Mouse (Mus musculus) liver, embryonic 15.5 days (tissue): ENCODE results near the gene Osbpl6. TPM values are rescaled to one million over a fixed set of nuclear protein-coding genes. Genes with fewer than 3 reads are reported as not detected.
"Not testable (repeated sequence)": the region's sequence is repeated elsewhere in the genome, so short reads cannot be mapped to it uniquely, and the experiment has no call there.

Experiments used
- ATAC-seq: fragments of 200-750 bp; cut with Nextera tagmentation; 2 replicates; pipeline ENCODE4 v1.8.0; 2017; ENCODE audit warnings: moderate number of reproducible peaks, mild to moderate bottlenecking, moderate library complexity; ENCODE audit not compliant: insufficient read depth
- H3K27ac ChIP-seq: fragments of 300-500 bp; sonication (generic); replicated peaks from 2 replicates; pipeline ENCODE4 v1.5.1; 2015; ENCODE audit warnings: mild to moderate bottlenecking, inconsistent platforms
- H3K27me3 ChIP-seq: fragments of 300-500 bp; sonication (generic); 2 replicates; pipeline ENCODE4 v1.6.1; 2015; ENCODE audit warnings: mild to moderate bottlenecking, inconsistent platforms
- H3K36me3 ChIP-seq: fragments of 300-500 bp; sonication (generic); replicated peaks from 2 replicates; pipeline ENCODE4 v1.6.1; 2015; ENCODE audit warnings: moderate library complexity, mild to moderate bottlenecking, inconsistent platforms
- H3K4me1 ChIP-seq: fragments of 300-500 bp; sonication (generic); replicated peaks from 2 replicates; pipeline ENCODE4 v1.6.1; 2015; ENCODE audit warnings: inconsistent platforms
- H3K4me2 ChIP-seq: fragments of 300-500 bp; sonication (generic); 2 replicates; pipeline ENCODE4 v1.6.1; 2015; ENCODE audit warnings: moderate library complexity, mild to moderate bottlenecking, inconsistent platforms
- H3K4me3 ChIP-seq: fragments of 300-500 bp; sonication (generic); replicated peaks from 2 replicates; pipeline ENCODE4 v1.5.1; 2015; ENCODE audit warnings: mild to moderate bottlenecking, inconsistent platforms
- H3K9ac ChIP-seq: fragments of 300-500 bp; sonication (generic); 2 replicates; pipeline ENCODE4 v1.6.1; 2015; ENCODE audit warnings: moderate library complexity, mild to moderate bottlenecking, inconsistent platforms
- H3K9me3 ChIP-seq: fragments of 300-500 bp; sonication (generic); replicated peaks from 2 replicates; pipeline ENCODE4 v1.6.1; 2016; ENCODE audit warnings: inconsistent platforms
- WGBS: fragments of 180-500 bp; shearing (Covaris S2); methylation state at CpG from one replicate; pipeline ENCODE4 v1.1.7; 2015; ENCODE audit warnings: mixed read lengths; ENCODE audit not compliant: insufficient replicate concordance; 5-methylcytosine and 5-hydroxymethylcytosine counted together
- polyA plus RNA-seq: library from polyadenylated mRNA; unstranded; fragments of >200 nt; fragmentation: Nextera tagmentation; extraction: Ambion mirVana; gene quantifications from 2 replicates; pipeline ENCODE4 v1.2.1, GENCODE M21; 2015

The Osbpl6 gene
- polyA plus RNA-seq, 1 experiment from 2014 or later: 0.31 TPM

- H3K4me3 ChIP-seq: no peak overlapping the region
- no peak for ATAC-seq
- H3K36me3 ChIP-seq: no peaks in the 10 kb centered on the region
- H3K27me3 ChIP-seq: no peaks in the 10 kb centered on the region
- no peak overlapping the region for H3K9ac ChIP-seq
- no peaks in the 10 kb centered on the region for H3K4me1 ChIP-seq
- H3K27ac ChIP-seq: no peak overlapping the region
- WGBS: 54% methylated on average over 10 of the region's 10 CpGs
- no peak overlapping the region for H3K4me2 ChIP-seq
- no peaks in the 10 kb centered on the region for H3K9me3 ChIP-seq
Measured at GRCm38 (mm10) chr2:76610326-76611104, 204.2 kb downstream of the Osbpl6 start.

- no peaks in the 10 kb centered on the region for H3K9me3 ChIP-seq
- WGBS: 63% methylated on average over 3 of the region's 3 CpGs
- H3K4me2 ChIP-seq: no peak overlapping the region
- no peaks in the 10 kb centered on the region for H3K36me3 ChIP-seq
- H3K4me3 ChIP-seq: no peak overlapping the region
- no peaks in the 10 kb centered on the region for H3K27me3 ChIP-seq
- no peak overlapping the region for H3K27ac ChIP-seq
- H3K9ac ChIP-seq: no peak overlapping the region
- H3K4me1 ChIP-seq: no peaks in the 10 kb centered on the region
- no peak for ATAC-seq
Measured at GRCm38 (mm10) chr2:76611996-76612395, 205.7 kb downstream of the Osbpl6 start.

DNA sequence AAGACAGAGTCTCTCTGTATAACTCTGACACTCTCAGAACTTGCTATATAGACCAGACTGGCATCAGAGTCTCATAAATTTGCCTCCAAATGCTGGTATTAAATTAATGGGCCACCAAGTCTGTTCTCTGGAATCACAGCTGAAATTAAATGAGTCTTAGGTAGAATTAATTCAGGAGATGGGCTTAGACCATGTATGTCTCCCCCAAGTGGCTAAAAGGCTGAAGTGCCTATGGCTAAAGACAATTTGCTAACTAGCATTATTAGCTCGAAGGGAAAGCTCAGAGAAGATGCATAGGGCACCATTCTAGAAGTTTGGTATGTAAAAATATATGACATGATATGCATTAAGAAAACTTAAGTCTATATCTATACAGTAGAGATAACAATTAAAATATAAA lies 211.8 kb downstream of the Osbpl6 start:
- Histone ChIP-seq H3K27me3 (no peaks in the 10 kb centered on the region), H3K4me1 (no peaks in the 10 kb centered on the region), H3K9ac (no peak overlapping the region), H3K4me3 (no peak overlapping the region), H3K9me3 (no peaks in the 10 kb centered on the region), H3K4me2 (no peak overlapping the region), H3K27ac (no peak overlapping the region), H3K36me3 (no peaks in the 10 kb centered on the region)
- WGBS: 28% methylated on average over 1 of the region's 1 CpGs
- no peak for ATAC-seq

GRCm38 (mm10) chr2:76620188-76620587 lies 213.9 kb downstream of the Osbpl6 start:
- Histone ChIP-seq H3K4me2 (no peak overlapping the region), H3K4me1 (no peaks in the 10 kb centered on the region), H3K9me3 (no peaks in the 10 kb centered on the region), H3K36me3 (no peaks in the 10 kb centered on the region), H3K4me3 (no peak overlapping the region), H3K27me3 (no peaks in the 10 kb centered on the region), H3K27ac (no peak overlapping the region), H3K9ac (no peak overlapping the region)
- no peak for ATAC-seq
- WGBS: 38% methylated on average over 5 of the region's 5 CpGs

DNA sequence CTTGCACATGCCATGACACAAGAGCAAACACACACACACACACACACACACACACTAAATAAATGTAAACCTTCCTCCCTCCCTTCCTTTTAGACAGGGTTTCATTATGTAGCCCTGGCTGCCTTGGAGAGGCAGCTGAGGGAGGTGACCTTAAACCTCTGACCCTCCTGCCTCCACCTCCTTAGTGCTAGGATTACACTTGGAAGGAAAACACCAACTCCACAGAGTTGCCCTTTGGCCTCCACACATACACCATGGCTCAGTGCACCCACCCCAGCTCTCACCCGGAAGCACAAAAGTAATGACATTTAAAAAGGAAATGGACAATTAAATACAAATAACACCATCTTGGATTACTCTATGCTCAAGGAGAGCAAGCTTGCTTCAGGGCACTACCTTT lies 215.4 kb downstream of the Osbpl6 start:
- no peak overlapping the region for H3K27ac ChIP-seq
- H3K27me3 ChIP-seq: no peaks in the 10 kb centered on the region
- H3K4me1 ChIP-seq: no peaks in the 10 kb centered on the region
- H3K36me3 ChIP-seq: peaks cover 8% of the 10 kb centered on the region; the same call in 1 of the 2 replicates
- H3K4me3 ChIP-seq: no peak overlapping the region
- H3K9me3 ChIP-seq: no peaks in the 10 kb centered on the region
- H3K9ac ChIP-seq: no peak overlapping the region
- no peak overlapping the region for H3K4me2 ChIP-seq
- no peak for ATAC-seq
- WGBS: 68% methylated on average over 1 of the region's 1 CpGs

DNA sequence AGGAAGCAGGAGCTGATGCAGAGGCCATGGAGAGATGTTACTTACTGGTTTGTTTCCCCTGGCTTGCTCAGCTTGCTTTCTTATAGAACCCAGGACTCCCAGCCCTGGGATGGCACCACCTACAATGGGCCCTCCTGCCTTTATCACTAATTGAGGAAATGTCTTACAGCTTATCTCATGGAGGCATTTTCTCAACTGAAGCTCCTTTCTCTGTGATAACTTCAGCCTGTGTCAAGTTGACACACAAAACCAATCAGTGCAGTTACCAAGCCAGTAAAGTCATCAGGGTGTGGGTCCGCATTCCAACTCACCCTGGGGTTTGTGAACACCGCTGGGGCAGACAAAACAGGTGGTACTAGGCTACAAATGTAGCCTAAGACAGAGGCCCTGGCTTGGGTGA lies 216.0 kb downstream of the Osbpl6 start:
- not testable (repeated sequence) for H3K9ac ChIP-seq, H3K27me3 ChIP-seq, H3K4me2 ChIP-seq, H3K27ac ChIP-seq, H3K9me3 ChIP-seq, ATAC-seq, H3K4me3 ChIP-seq, H3K4me1 ChIP-seq
- 36% methylated on average over 2 of the region's 2 CpGs for WGBS
- peaks cover 13% of the 10 kb centered on the region; the same call in 1 of the 2 replicates for H3K36me3 ChIP-seq

DNA sequence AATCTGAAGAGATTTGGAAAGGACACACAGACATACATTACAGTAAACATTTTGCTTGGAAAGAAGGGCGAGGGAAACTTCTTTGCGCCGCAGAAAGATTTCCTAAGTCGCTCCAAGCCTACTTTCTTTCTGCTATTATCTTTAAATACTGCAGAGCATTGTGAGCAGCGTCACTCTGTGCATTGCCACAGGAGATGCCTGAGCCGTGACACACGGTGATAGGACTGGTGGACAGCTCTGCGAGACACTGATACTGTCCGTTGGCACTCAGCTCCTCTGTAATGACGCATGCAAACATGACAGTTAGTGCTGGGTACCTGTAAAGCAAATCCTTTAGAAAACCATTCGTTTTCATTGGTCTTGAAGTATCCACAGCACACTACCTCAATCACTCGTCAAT lies 224.0 kb downstream of the Osbpl6 start:
- ATAC-seq: no peak
- Histone ChIP-seq H3K9ac (no peak overlapping the region), H3K27me3 (no peaks in the 10 kb centered on the region), H3K27ac (no peak overlapping the region), H3K4me1 (no peaks in the 10 kb centered on the region), H3K4me3 (no peak overlapping the region), H3K4me2 (no peak overlapping the region), H3K9me3 (no peaks in the 10 kb centered on the region), H3K36me3 (peaks cover 18% of the 10 kb centered on the region)
- WGBS: 72% methylated on average over 12 of the region's 12 CpGs

GRCm38 (mm10) chr2:76631600-76631999 lies 225.3 kb downstream of the Osbpl6 start:
- Histone ChIP-seq H3K4me2 (no peak overlapping the region), H3K27ac (no peak overlapping the region), H3K9ac (no peak overlapping the region), H3K27me3 (no peaks in the 10 kb centered on the region), H3K36me3 (peaks cover 17% of the 10 kb centered on the region), H3K4me3 (no peak overlapping the region), H3K9me3 (no peaks in the 10 kb centered on the region), H3K4me1 (no peaks in the 10 kb centered on the region)
- 82% methylated on average over 4 of the region's 4 CpGs for WGBS
- no peak for ATAC-seq

DNA sequence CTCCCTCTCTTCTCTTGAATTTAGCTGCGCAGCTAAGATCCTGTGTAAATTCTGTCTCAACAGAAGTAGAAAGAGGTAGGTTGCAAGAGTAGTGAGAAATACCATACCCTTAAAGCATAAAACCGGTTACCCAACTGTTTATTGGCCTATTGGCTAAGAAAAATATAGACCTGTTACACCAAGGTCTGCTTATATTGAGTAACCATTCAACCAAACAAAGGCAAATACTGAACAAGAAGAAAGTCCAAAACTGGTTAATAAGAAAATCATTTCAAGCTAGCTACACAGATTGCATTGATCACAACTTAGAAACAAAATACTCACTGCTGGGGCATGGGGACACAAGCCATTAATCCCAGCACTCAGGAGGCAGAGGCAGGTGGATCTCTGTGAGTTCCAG lies 233.3 kb downstream of the Osbpl6 start:
- WGBS: 82% methylated on average over 2 of the region's 2 CpGs
- Histone ChIP-seq H3K9me3 (no peaks in the 10 kb centered on the region), H3K4me1 (peaks cover 9% of the 10 kb centered on the region; the same call in 1 of the 2 replicates), H3K9ac (no peak overlapping the region), H3K4me3 (no peak overlapping the region), H3K27ac (no peak overlapping the region), H3K27me3 (no peaks in the 10 kb centered on the region), H3K36me3 (peaks cover 10% of the 10 kb centered on the region; the same call in 1 of the 2 replicates), H3K4me2 (no peak overlapping the region)
- no peak for ATAC-seq

- ATAC-seq: no peak
Measured at GRCm38 (mm10) chr2:76643801-76644200, 237.5 kb downstream of the Osbpl6 start.

DNA sequence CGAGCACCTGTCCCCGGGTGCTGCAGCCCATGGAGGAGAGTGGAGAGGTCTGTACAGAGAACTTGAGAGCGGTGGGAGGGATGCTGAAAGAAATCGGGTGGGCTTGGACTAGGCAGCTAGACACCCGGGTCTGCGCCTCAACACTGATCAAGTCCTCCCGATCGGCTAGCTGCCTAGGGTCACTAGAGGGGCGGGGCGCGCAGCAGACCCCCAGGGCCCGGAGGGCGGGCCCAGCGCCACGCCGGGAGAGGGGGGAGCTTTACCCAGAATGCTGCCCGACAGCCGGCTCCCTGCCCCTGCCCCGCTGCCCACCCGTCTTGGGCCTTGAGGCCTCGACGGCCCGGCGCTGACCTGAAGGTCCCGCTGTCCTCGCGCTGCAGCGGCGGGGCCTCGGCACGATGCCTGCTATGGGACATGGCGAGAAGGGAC lies 241.1 kb downstream of the Osbpl6 start:
- no peak overlapping the region; the same call in 1 of the 2 replicates for H3K27ac ChIP-seq

More at GRCm38 (mm10) chr2:76643801-76644200, 237.5 kb downstream of the Osbpl6 start:
- Histone ChIP-seq H3K4me1 (peaks cover 29% of the 10 kb centered on the region), H3K9ac (no peak overlapping the region), H3K4me2 (no peak overlapping the region), H3K9me3 (no peaks in the 10 kb centered on the region), H3K4me3 (no peak overlapping the region), H3K36me3 (0 out of 2 replicates have a peak, but pooled peaks cover 3% of the 10 kb centered on the region), H3K27ac (no peak overlapping the region), H3K27me3 (no peaks in the 10 kb centered on the region)

More for the DNA sequence above, 241.1 kb downstream of the Osbpl6 start:
- Histone ChIP-seq H3K27me3 (no peaks in the 10 kb centered on the region), H3K9ac (peak overlapping the region; percentile 57), H3K4me3 (peak overlapping the region; percentile 68), H3K9me3 (no peaks in the 10 kb centered on the region), H3K4me2 (peak overlapping the region; percentile 95), H3K4me1 (peaks cover 31% of the 10 kb centered on the region), H3K36me3 (no peaks in the 10 kb centered on the region)
- WGBS: under 1% methylated on average over 24 of the region's 32 CpGs
- ATAC-seq: peak; percentile 12; the same call in 1 of the 2 replicates
